Mouse (Mus musculus) lung, postnatal 0 days (tissue): ENCODE measurements around the gene Mon1a.

Experiments
- CTCF ChIP-seq: IDR thresholded peaks from 2 replicates; pipeline ENCODE4 v1.5.1; 2016; ENCODE audit warnings: antibody characterized with exemption, mild to moderate bottlenecking
- EP300 ChIP-seq: IDR thresholded peaks from 2 replicates; pipeline ENCODE4 v1.6.1; 2016; ENCODE audit warnings: antibody characterized with exemption, mild to moderate bottlenecking, control low read depth

- no peak for TF ChIP-seq CTCF
- TF ChIP-seq EP300: no peak
These were observed 19.2 kb downstream of the Mon1a start for GRCm38 (mm10) chr9:107906967-107907800.
